Mouse (Mus musculus) intestine, embryonic 14.5 days (tissue): ENCODE measurements around the gene Ispd. TPM values are rescaled to one million over a fixed set of nuclear protein-coding genes. Genes with fewer than 3 reads are reported as not detected.

ENCODE experiments used
- ATAC-seq: fragments of 200-750 bp; cut with Nextera tagmentation; replicated peaks from 2 replicates; pipeline ENCODE4 v1.8.0; 2017; ENCODE audit warnings: low read depth, moderate number of reproducible peaks, moderate TSS enrichment, moderate library complexity; ENCODE audit not compliant: low FRiP score, low TSS enrichment
- DNase-seq: peaks from one replicate; pipeline ENCODE4 v3.0.0-alpha.2; 2018; ENCODE audit warnings: low spot score
- H3K27ac ChIP-seq: fragments of 300-500 bp; sonication (generic); 2 replicates; pipeline ENCODE4 v1.5.1; 2014; ENCODE audit warnings: low read depth, mild to moderate bottlenecking, control low read depth
- H3K27me3 ChIP-seq: fragments of 300-500 bp; sonication (generic); replicated peaks from 2 replicates; pipeline ENCODE4 v1.6.1; 2014; ENCODE audit warnings: low read length, control low read depth; ENCODE audit not compliant: control insufficient read depth, insufficient read depth
- H3K36me3 ChIP-seq: fragments of 300-500 bp; sonication (generic); 2 replicates; pipeline ENCODE4 v1.6.1; 2014; ENCODE audit warnings: low read length, control low read depth; ENCODE audit not compliant: control insufficient read depth, insufficient read depth
- H3K4me1 ChIP-seq: fragments of 300-500 bp; sonication (generic); replicated peaks from 2 replicates; pipeline ENCODE4 v1.6.1; 2014; ENCODE audit warnings: low read length, control low read depth, mixed read lengths; ENCODE audit not compliant: control insufficient read depth, insufficient read depth
- H3K4me2 ChIP-seq: fragments of 300-500 bp; sonication (generic); 2 replicates; pipeline ENCODE4 v1.6.1; 2014; ENCODE audit warnings: low read length
- H3K4me3 ChIP-seq: fragments of 300-500 bp; sonication (generic); 2 replicates; pipeline ENCODE4 v1.5.1; 2014; ENCODE audit warnings: low read depth, low read length, control low read depth, mixed read lengths
- H3K9ac ChIP-seq: fragments of 300-500 bp; sonication (generic); 2 replicates; pipeline ENCODE4 v1.6.1; 2014; ENCODE audit warnings: mild to moderate bottlenecking, low read length
- H3K9me3 ChIP-seq: fragments of 300-500 bp; sonication (generic); 2 replicates; pipeline ENCODE4 v1.6.1; 2016; ENCODE audit warnings: low read length, control low read depth; ENCODE audit not compliant: control insufficient read depth
- WGBS: fragments of 180-500 bp; shearing (Covaris S2); extraction: QIAGEN DNeasy Blood & Tissue Kit; methylation state at CpG from one replicate; pipeline ENCODE4 v1.1.7; 2014; 5-methylcytosine and 5-hydroxymethylcytosine counted together
- polyA plus RNA-seq: library from polyadenylated mRNA; unstranded; fragments of >200 nt; fragmentation: Nextera tagmentation; extraction: Ambion mirVana; gene quantifications from 2 replicates; pipeline ENCODE4 v1.2.1, GENCODE M21; 2014

Ispd gene
- polyA plus RNA-seq, 1 experiment from 2014 or later = 12.5 TPM

DNA sequence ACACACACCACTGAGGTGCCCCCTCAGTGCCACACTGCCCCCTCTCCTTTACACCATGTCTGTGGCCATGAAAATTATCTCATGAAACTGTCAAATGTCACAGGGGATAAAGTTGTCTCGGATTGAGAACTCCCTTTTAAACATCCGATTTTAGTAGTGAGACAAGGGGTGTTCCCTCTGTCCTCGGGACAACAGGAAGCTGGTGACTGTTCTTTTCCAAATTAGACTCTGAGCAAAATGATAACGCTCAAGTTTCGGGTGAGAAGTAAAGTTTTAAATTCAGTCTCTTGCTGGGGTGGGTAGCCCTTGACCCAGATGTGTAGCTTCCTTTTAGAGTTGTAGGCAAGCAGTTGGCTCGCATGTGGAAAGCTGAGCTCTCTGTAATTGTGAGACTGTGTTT, 96.3 kb downstream of the Ispd start:
- Histone ChIP-seq H3K4me1 (peaks cover 18% of the 10 kb centered on the region; the same call in 1 of the 2 replicates), H3K27me3 (no peaks in the 10 kb centered on the region), H3K36me3 (no peaks in the 10 kb centered on the region), H3K9me3 (no peaks in the 10 kb centered on the region), H3K27ac (peak overlapping the region; percentile 57), H3K4me2 (no peak overlapping the region), H3K9ac (no peak overlapping the region), H3K4me3 (no peak overlapping the region)
- no peak for ATAC-seq
- 31% methylated on average over 6 of the region's 6 CpGs for WGBS
- DNase-seq = no peak

DNA sequence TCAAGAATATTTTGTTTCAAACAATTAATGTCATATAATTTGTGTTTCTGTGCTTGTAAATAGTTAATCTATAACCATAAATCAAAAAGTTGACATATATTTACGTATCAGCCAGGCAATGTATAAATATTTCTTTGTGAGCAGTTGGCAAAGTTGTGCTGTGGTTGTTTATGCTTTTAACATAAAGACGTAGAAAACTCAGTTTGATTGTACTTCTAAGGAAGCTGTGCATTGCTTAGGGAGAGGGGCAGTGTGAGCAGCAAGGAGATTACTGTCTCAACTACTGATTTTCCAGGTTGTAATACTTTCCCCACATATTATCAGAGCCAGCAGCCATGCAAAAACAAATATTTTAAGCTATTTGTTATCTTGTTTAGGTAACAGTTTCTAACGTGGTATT, 96.7 kb downstream of the Ispd start:
- Histone ChIP-seq H3K36me3 (no peaks in the 10 kb centered on the region), H3K9ac (no peak overlapping the region), H3K9me3 (no peaks in the 10 kb centered on the region), H3K4me1 (peaks cover 18% of the 10 kb centered on the region; the same call in 1 of the 2 replicates), H3K4me3 (no peak overlapping the region), H3K27ac (no peak overlapping the region; the same call in 1 of the 2 replicates), H3K27me3 (no peaks in the 10 kb centered on the region), H3K4me2 (no peak overlapping the region)
- 39% methylated on average over 3 of the region's 3 CpGs for WGBS
- ATAC-seq = no peak
- no peak for DNase-seq

DNA sequence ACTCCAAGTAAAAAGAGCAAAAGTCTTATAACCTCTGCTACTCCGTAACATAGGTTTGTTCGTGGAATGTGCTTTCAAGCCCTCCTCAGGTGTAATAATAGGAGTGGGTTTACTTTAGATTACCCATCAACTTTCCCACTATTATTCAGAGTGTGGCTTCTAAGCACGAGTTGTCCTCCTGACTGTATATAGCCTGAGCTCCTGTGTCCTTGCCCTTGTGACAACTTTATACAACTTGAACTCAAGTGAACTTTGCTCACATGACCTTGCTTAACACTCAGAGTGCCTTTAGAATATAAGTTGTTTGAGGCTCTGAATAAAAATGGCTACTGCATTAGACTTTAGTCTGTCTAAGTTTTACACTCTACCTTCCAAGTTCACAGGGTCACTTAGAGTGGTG, 100.5 kb downstream of the Ispd start:
- Histone ChIP-seq H3K4me3 (no peak overlapping the region), H3K4me1 (peaks cover 9% of the 10 kb centered on the region; the same call in 1 of the 2 replicates), H3K9me3 (no peaks in the 10 kb centered on the region), H3K4me2 (no peak overlapping the region), H3K27me3 (no peaks in the 10 kb centered on the region), H3K27ac (no peak overlapping the region), H3K9ac (no peak overlapping the region), H3K36me3 (no peaks in the 10 kb centered on the region)
- ATAC-seq (no peak), DNase-seq (no peak)
- WGBS = 56% methylated on average over 3 of the region's 3 CpGs

DNA sequence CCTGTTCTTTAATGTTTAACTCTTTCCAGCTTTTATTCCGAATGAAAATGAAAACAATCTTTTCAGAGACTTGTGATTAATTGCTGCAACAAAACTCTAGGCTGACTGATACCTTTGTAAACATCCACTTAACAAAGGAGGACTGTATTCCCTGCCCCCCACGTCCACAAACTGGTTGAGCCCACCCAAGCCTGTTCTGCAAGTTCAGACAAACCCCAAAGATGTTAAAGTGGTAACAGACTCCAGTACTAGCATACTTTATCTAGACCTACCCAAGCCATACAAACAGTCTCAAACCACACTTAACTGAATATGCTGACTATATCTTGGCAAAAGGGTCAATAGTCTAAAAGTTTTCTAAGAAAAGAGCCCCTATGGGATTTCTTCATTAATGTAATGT, 102.1 kb downstream of the Ispd start:
- no peaks in the 10 kb centered on the region for H3K9me3 ChIP-seq
- WGBS = 17% methylated on average over 2 of the region's 2 CpGs
- H3K4me3 ChIP-seq = no peak overlapping the region
- no peak for DNase-seq
- no peak for ATAC-seq
- H3K4me2 ChIP-seq = no peak overlapping the region
- H3K9ac ChIP-seq = no peak overlapping the region
- no peak overlapping the region for H3K27ac ChIP-seq
- H3K4me1 ChIP-seq = peaks cover under 1% of the 10 kb centered on the region; the same call in 1 of the 2 replicates
- no peaks in the 10 kb centered on the region for H3K36me3 ChIP-seq
- H3K27me3 ChIP-seq = no peaks in the 10 kb centered on the region

DNA sequence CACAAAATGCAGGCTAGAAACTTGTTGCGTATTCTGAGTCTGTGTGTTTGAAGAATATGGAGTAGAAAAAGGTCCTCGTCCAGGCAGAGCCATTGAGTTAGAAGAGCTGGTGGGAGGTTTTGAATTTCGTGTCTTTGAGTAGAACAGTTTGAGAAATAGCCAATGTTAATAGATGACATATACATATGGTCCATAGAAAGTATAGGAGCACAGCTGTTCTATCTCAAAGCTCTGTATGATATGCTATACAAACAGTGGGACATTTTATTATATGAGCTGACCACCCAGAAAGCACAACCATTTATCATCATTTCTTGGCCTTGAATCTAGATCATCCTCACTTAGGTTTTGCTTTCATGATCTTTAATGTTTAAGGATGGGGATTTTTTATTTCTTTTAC, 116.3 kb downstream of the Ispd start:
- Histone ChIP-seq H3K36me3 (no peaks in the 10 kb centered on the region), H3K4me2 (no peak overlapping the region), H3K9ac (no peak overlapping the region), H3K27ac (no peak overlapping the region), H3K4me3 (no peak overlapping the region), H3K27me3 (no peaks in the 10 kb centered on the region), H3K4me1 (no peaks in the 10 kb centered on the region), H3K9me3 (no peaks in the 10 kb centered on the region)
- 43% methylated on average over 3 of the region's 3 CpGs for WGBS
- ATAC-seq = no peak
- no peak for DNase-seq

DNA sequence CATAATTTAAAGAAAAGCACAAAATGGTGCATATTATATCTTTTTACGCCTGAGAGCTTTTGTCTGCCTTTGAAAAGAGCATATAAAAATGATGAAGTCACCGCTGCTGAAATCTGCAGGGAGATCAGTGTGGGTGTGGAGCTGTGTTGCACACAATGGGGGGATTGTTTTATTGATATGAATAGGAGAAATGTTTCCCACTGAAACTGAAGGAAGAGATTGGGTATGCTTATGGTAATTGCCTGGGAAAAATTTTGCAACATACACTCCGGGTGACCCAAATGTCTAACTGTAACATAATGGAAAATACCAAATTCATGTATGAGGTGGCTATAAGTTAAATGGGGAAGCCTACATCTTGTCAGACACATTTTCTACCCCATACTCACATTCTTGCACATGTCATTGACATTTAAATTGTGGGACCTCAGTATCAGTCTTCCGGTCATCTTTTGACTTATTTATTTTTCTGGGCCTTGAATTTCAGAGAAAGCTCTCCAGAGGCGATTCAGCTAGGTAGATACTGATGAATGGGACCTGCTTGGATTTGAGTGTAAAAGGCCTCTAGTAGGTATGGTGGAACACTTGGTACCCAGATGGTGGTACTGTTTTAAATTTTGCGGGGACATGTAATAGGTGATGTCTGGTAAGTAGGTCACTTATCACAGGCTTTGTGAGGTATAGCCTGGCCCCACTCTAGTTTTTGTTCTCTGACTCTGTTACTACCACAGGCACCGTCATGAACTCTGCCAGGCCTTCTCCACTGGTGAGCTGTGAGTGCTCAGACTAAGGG, 126.1 kb downstream of the Ispd start:
- 85% methylated on average over 7 of the region's 7 CpGs for WGBS
- no peak overlapping the region for H3K4me2 ChIP-seq
- H3K4me1 ChIP-seq = no peaks in the 10 kb centered on the region
- DNase-seq (no peak), ATAC-seq (no peak)
- H3K36me3 ChIP-seq = no peaks in the 10 kb centered on the region
- H3K9ac ChIP-seq = no peak overlapping the region
- no peaks in the 10 kb centered on the region for H3K9me3 ChIP-seq
- H3K27ac ChIP-seq = no peak overlapping the region
- no peaks in the 10 kb centered on the region for H3K27me3 ChIP-seq
- no peak overlapping the region for H3K4me3 ChIP-seq

DNA sequence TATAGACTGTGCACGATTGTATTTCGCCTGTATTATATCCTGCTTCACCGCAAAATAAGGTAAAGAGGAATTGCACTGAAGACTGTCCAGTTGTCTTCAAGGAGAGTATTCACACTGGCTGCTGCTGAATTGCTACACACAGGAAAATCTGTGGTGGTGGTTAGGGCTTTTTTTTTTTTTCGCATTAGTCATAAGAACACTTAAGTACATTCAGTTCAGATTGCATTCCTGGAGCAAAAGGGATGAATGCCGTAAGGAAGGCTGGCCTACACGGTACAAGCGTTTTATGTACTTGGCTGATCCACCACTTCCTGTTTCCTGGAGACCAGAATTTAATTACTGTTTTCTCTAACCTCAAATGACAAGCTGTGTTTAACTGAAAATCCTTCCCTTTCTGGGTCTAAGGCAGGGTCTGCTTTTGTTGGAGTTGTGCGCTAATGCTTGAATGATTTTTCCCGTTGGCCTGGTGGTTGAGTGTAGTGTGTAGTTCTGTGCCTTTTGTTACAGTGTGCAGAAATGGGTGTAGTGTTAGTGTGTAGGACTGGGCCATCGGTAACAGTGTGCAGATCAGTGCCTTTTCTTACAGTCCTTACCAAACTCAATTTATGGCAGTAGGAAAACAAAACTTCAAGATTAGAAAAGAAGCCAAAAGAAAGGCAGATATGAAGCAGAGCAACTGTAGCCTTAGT, 128.8 kb downstream of the Ispd start:
- H3K4me1 ChIP-seq = no peaks in the 10 kb centered on the region; the same call in 1 of the 2 replicates
- DNase-seq (no peak), ATAC-seq (no peak)
- H3K9me3 ChIP-seq = no peaks in the 10 kb centered on the region
- H3K9ac ChIP-seq = no peak overlapping the region
- WGBS = 70% methylated on average over 10 of the region's 10 CpGs
- no peaks in the 10 kb centered on the region for H3K36me3 ChIP-seq
- H3K4me2 ChIP-seq = no peak overlapping the region
- H3K27ac ChIP-seq = no peak overlapping the region
- H3K4me3 ChIP-seq = no peak overlapping the region
- H3K27me3 ChIP-seq = no peaks in the 10 kb centered on the region

DNA sequence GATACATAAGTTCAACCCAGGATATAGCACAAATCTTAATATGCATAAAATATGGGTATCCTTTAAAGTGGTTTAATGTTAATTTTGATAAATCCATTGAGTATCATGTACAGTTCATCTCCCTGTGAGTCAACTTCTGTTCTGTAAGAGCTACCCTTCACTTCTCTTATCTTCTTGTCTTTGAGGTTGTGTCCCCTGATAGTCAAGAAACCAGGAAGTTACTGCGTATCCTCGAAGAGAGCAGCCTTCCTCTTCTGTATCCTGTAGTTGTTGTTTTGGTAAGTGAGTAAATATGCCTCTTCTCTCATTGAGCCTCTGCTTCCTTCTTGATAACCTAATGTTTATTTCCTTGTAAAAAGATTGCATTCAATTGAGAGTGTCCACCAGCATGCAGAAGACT, 140.5 kb downstream of the Ispd start:
- DNase-seq = no peak
- 73% methylated on average over 2 of the region's 2 CpGs for WGBS
- no peaks in the 10 kb centered on the region for H3K36me3 ChIP-seq
- H3K4me2 ChIP-seq = no peak overlapping the region
- no peaks in the 10 kb centered on the region for H3K9me3 ChIP-seq
- no peak for ATAC-seq
- no peak overlapping the region for H3K4me3 ChIP-seq
- H3K9ac ChIP-seq = no peak overlapping the region
- H3K4me1 ChIP-seq = no peaks in the 10 kb centered on the region
- H3K27me3 ChIP-seq = no peaks in the 10 kb centered on the region
- no peak overlapping the region for H3K27ac ChIP-seq
